Mouse (Mus musculus) bone marrow, adult 2 months (tissue): ENCODE data around the gene Agr3. TPM values are rescaled to one million over a fixed set of nuclear protein-coding genes. Genes with fewer than 3 reads are reported as not detected.

Experiments
- H3K27ac ChIP-seq: fragments of 200-500 bp; 2 replicates; pipeline ENCODE4 v1.5.1; 2012; ENCODE audit warnings: low read depth, mild to moderate bottlenecking, control low read depth, inconsistent platforms, low read length; ENCODE audit not compliant: control insufficient read depth, poor library complexity, insufficient read depth
- H3K4me1 ChIP-seq: fragments of 200-500 bp; 2 replicates; pipeline ENCODE4 v1.6.1; 2011; ENCODE audit warnings: low read length; ENCODE audit not compliant: control insufficient read depth, insufficient read depth
- H3K4me3 ChIP-seq: fragments of 200-500 bp; replicated peaks from 2 replicates; pipeline ENCODE3; 2011; ENCODE audit warnings: mild to moderate bottlenecking, low read depth, low read length, control low read depth; ENCODE audit not compliant: control insufficient read depth
- CTCF ChIP-seq: fragments of 200-500 bp; IDR thresholded peaks from 2 replicates; pipeline ENCODE4 v1.5.1; 2011; ENCODE audit warnings: low read length, control low read depth; ENCODE audit not compliant: control insufficient read depth, insufficient read depth
- POLR2A ChIP-seq: fragments of 200-500 bp; IDR thresholded peaks from 2 replicates; pipeline ENCODE4 v1.6.1; 2011; ENCODE audit warnings: low read depth, mild to moderate bottlenecking, control low read depth, low read length, borderline replicate concordance; ENCODE audit not compliant: control insufficient read depth
- WGBS: fragments of 180-500 bp; shearing (Covaris S2); methylation state at CpG from one replicate; pipeline ENCODE4 v1.1.7; 2018; 5-methylcytosine and 5-hydroxymethylcytosine counted together
- polyA plus RNA-seq: library from polyadenylated mRNA; stranded (reverse); fragments of >200 nt; gene quantifications from 2 replicates; pipeline ENCODE4 v1.2.4, GENCODE M21; 2011; ENCODE audit warnings: low replicate concordance; ENCODE audit not compliant: missing spikeins, insufficient read depth, insufficient read length

Agr3 gene
- polyA plus RNA-seq, 1 experiment, result not detected

- TF ChIP-seq CTCF (no peak), POLR2A (no peak)
- Histone ChIP-seq H3K4me1 (peaks cover 1% of the 10 kb centered on the region; the same call in 1 of the 2 replicates), H3K4me3 (no peak overlapping the region), H3K27ac (no peak overlapping the region)
- WGBS, result 11% methylated on average over 3 of the region's 3 CpGs
Observed at GRCm38 (mm10) chr12:35975898-35976297, 50.5 kb downstream of the Agr3 start.

GRCm38 (mm10) chr12:35977633-35978246, 52.3 kb downstream of the Agr3 start:
- H3K27ac ChIP-seq, result no peak overlapping the region
- H3K4me3 ChIP-seq, result no peak overlapping the region
- peaks cover 1% of the 10 kb centered on the region; the same call in 1 of the 2 replicates for H3K4me1 ChIP-seq
- WGBS, result 78% methylated on average over 6 of the region's 6 CpGs
- TF ChIP-seq POLR2A, result no peak
- no peak for TF ChIP-seq CTCF

- Histone ChIP-seq H3K4me3 (no peak overlapping the region), H3K4me1 (peaks cover 2% of the 10 kb centered on the region; the same call in 1 of the 2 replicates), H3K27ac (no peak overlapping the region)
- no peak for TF ChIP-seq CTCF
- TF ChIP-seq POLR2A, result no peak
- 82% methylated on average over 5 of the region's 5 CpGs for WGBS
Observed at GRCm38 (mm10) chr12:35979625-35980024, 54.2 kb downstream of the Agr3 start.

- WGBS, result 10% methylated on average over 6 of the region's 6 CpGs
Observed at GRCm38 (mm10) chr12:35981732-35982360, 56.4 kb downstream of the Agr3 start.

GRCm38 (mm10) chr12:35983472-35983871, 58.1 kb downstream of the Agr3 start:
- H3K27ac ChIP-seq, result peak overlapping the region; percentile 10; the same call in 1 of the 2 replicates
- no peak for TF ChIP-seq POLR2A
- no peak for TF ChIP-seq CTCF
- peaks cover 1% of the 10 kb centered on the region; the same call in 1 of the 2 replicates for H3K4me1 ChIP-seq
- H3K4me3 ChIP-seq, result no peak overlapping the region
- 2% methylated on average over 9 of the region's 9 CpGs for WGBS

More at GRCm38 (mm10) chr12:35981732-35982360, 56.4 kb downstream of the Agr3 start:
- peaks cover 1% of the 10 kb centered on the region; the same call in 1 of the 2 replicates for H3K4me1 ChIP-seq
- TF ChIP-seq POLR2A (no peak), CTCF (no peak)
- no peak overlapping the region for H3K27ac ChIP-seq
- H3K4me3 ChIP-seq, result no peak overlapping the region

GRCm38 (mm10) chr12:35984743-35985142, 59.3 kb downstream of the Agr3 start:
- 81% methylated on average over 5 of the region's 5 CpGs for WGBS
- no peak for TF ChIP-seq POLR2A
- TF ChIP-seq CTCF, result no peak

GRCm38 (mm10) chr12:35992711-35993110, 67.3 kb downstream of the Agr3 start, which contains the start of gene Agr2:
Gene Agr2 (plus strand): TSS chr12:35992907.
- H3K4me1 ChIP-seq, result no peaks in the 10 kb centered on the region
- no peak within 1 kb of the TSS for H3K27ac ChIP-seq
- no peak for TF ChIP-seq POLR2A
- TF ChIP-seq CTCF, result no peak
- H3K4me3 ChIP-seq, result no peak within 1 kb of the TSS
- WGBS, result 82% methylated on average over 9 of the region's 9 CpGs

More at GRCm38 (mm10) chr12:35984743-35985142, 59.3 kb downstream of the Agr3 start:
- Histone ChIP-seq H3K4me3 (no peak overlapping the region), H3K4me1 (peaks cover 1% of the 10 kb centered on the region; the same call in 1 of the 2 replicates), H3K27ac (no peak overlapping the region)

GRCm38 (mm10) chr12:35993583-35993982, 68.2 kb downstream of the Agr3 start:
- TF ChIP-seq POLR2A (no peak), CTCF (no peak)
- 67% methylated on average over 3 of the region's 3 CpGs for WGBS
- Histone ChIP-seq H3K27ac (no peak overlapping the region), H3K4me1 (no peaks in the 10 kb centered on the region; the same call in 1 of the 2 replicates), H3K4me3 (no peak overlapping the region)
